In the genomic region with DNA sequence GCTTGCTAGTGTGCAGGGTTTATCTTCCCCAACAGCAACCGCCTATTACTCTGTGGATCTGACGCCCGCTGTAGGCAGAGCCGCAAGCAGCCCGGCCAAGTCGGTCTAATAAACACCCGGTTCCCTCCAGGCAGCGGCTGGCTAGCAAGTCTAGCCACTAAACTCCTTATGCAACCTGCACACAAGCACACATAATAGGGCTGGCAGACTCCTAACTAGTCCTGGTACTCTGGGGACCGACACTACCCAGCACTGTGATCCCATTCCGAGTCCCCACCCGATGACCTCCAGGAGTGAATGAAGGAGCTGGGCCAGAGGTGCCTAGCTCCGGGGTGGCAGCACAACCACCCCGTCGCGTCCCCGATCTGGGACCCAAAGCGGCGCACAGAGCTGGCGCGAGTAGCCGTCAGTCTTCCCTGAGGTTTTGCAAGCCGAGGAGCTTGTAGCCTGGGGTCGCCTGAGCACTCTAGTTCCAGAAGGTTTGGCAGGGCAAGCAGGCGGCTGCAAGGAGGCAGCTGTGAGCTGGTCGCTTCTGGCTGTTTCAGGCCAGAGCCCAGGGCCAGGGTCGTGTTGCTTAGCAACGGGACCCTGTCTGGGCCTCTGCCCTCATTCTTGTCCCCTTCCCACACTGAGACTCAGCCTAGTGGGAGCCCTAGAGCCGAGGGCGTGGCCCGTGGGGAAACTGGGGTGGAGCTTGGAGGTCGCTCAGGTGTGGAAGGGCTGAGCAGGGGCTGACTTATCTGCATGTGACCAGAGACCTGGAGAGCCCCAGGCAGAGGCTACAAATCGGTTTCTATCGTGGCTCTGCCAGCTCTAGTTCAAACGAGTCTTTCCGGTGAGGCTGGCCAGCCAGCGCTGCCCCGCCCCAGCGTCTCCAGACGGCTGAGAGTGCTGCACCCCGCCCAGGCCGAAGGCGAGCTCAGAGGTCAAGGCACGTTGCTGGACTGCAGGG, we compare ENCODE assay signal across 8 mouse cellular contexts.
DNase-seq lines count a peak whose midpoint lies in the region; ATAC-seq and TF ChIP-seq lines count a peak whose summit lies in the region.

No protein-coding gene starts in this region.

- TF ChIP-seq POLR2A in heart, adult 2 months (IDR thresholded peaks at IDR 0.05; ENCODE audit: insufficient read depth, low read depth, low read length), result no peak

- no peaks in the 10 kb centered on the region for H3K36me3 ChIP-seq in embryonic facial prominence, embryonic 11.5 days (replicated peaks; ENCODE audit: control insufficient read depth, insufficient read depth, low read depth, low read length)
- no peaks in the 10 kb centered on the region for H3K36me3 ChIP-seq in heart, adult 2 months (ENCODE audit: control insufficient read depth, insufficient read depth, low read length)
- no peaks in the 10 kb centered on the region for H3K36me3 ChIP-seq in limb, embryonic 12.5 days
- H3K36me3 ChIP-seq in midbrain, embryonic 14.5 days (ENCODE audit: control insufficient read depth, insufficient read depth, low read length), result no peaks in the 10 kb centered on the region
- H3K36me3 ChIP-seq in stomach, postnatal 0 days (ENCODE audit: control insufficient read depth, insufficient read depth, low read length), result no peaks in the 10 kb centered on the region; the same call in 1 of the 2 replicates

- TF ChIP-seq EP300 in heart, adult 2 months (IDR thresholded peaks at IDR 0.05; ENCODE audit: insufficient read depth, low read depth, low read length), result no peak
- TF ChIP-seq EP300 in stomach, postnatal 0 days (optimal IDR thresholded peaks at IDR 0.05), result no peak

- H3K79me2 ChIP-seq in heart, adult 2 months (replicated peaks; ENCODE audit: control insufficient read depth, insufficient read depth, low read length), result no peaks in the 10 kb centered on the region

- H3K4me1 ChIP-seq in embryonic facial prominence, embryonic 11.5 days (ENCODE audit: control insufficient read depth, insufficient read depth, low read length), result peaks cover 6% of the 10 kb centered on the region; the same call in 1 of the 2 replicates
- peaks cover 4% of the 10 kb centered on the region for H3K4me1 ChIP-seq in heart, adult 2 months (ENCODE audit: control insufficient read depth, insufficient read depth, low read length)
- H3K4me1 ChIP-seq in limb, embryonic 12.5 days (replicated peaks), result peaks cover 20% of the 10 kb centered on the region
- peaks cover 17% of the 10 kb centered on the region for H3K4me1 ChIP-seq in midbrain, embryonic 14.5 days (ENCODE audit: control insufficient read depth, insufficient read depth, low read length)
- H3K4me1 ChIP-seq in stomach, postnatal 0 days (replicated peaks; ENCODE audit: control insufficient read depth, insufficient read depth), result peaks cover 7% of the 10 kb centered on the region

- TF ChIP-seq CTCF in heart, adult 2 months (IDR thresholded peaks at IDR 0.05), result no peak
- no peak; the same call in 1 of the 2 replicates for TF ChIP-seq CTCF in stomach, postnatal 0 days (IDR thresholded peaks at IDR 0.05; ENCODE audit: low read depth)

- peak; percentile 95 for ATAC-seq in embryonic facial prominence, embryonic 11.5 days (replicated peaks; ENCODE audit: insufficient number of reproducible peaks, low FRiP score, low TSS enrichment, low read depth)
- ATAC-seq in limb, embryonic 12.5 days (ENCODE audit: insufficient number of reproducible peaks, insufficient read depth, low FRiP score, low TSS enrichment, low read depth), result peak; percentile 79
- peak; percentile 75 for ATAC-seq in midbrain, embryonic 14.5 days (ENCODE audit: low FRiP score, low TSS enrichment)
- peak; percentile 80 for ATAC-seq in stomach, postnatal 0 days (ENCODE audit: low FRiP score, low TSS enrichment)
- no peak for ATAC-seq in granulocyte monocyte progenitor cell, adult 5-6 weeks (replicated peaks; ENCODE audit: poor library complexity, severe bottlenecking)

- 2% methylated on average over 43 of the region's 43 CpGs for WGBS in embryonic facial prominence, embryonic 11.5 days
- WGBS in heart, adult 2 months, result 4% methylated on average over 43 of the region's 43 CpGs
- WGBS in limb, embryonic 12.5 days, result under 1% methylated on average over 43 of the region's 43 CpGs
- WGBS in midbrain, embryonic 14.5 days, result under 1% methylated on average over 43 of the region's 43 CpGs
- 2% methylated on average over 43 of the region's 43 CpGs for WGBS in stomach, postnatal 0 days

- H3K4me3 ChIP-seq in embryonic facial prominence, embryonic 11.5 days (ENCODE audit: low read depth, low read length), result peak overlapping the region; percentile 29
- peak overlapping the region; percentile 35 for H3K4me3 ChIP-seq in heart, adult 2 months
- H3K4me3 ChIP-seq in limb, embryonic 12.5 days (replicated peaks), result peak overlapping the region; percentile 35
- H3K4me3 ChIP-seq in midbrain, embryonic 14.5 days (replicated peaks; ENCODE audit: low read depth, low read length), result peak overlapping the region; percentile 22
- H3K4me3 ChIP-seq in stomach, postnatal 0 days (ENCODE audit: low read depth, low read length), result peak overlapping the region; percentile 32

- H3K4me2 ChIP-seq in embryonic facial prominence, embryonic 11.5 days (ENCODE audit: low read depth, low read length), result peak overlapping the region; percentile 61
- H3K4me2 ChIP-seq in limb, embryonic 12.5 days, result peak overlapping the region; percentile 74
- H3K4me2 ChIP-seq in midbrain, embryonic 14.5 days (ENCODE audit: low read length), result peak overlapping the region; percentile 56
- peak overlapping the region; percentile 74 for H3K4me2 ChIP-seq in stomach, postnatal 0 days (replicated peaks; ENCODE audit: low read depth)

- peak overlapping the region; percentile 46 for H3K9ac ChIP-seq in embryonic facial prominence, embryonic 11.5 days (replicated peaks; ENCODE audit: low read length)
- H3K9ac ChIP-seq in heart, adult 2 months (ENCODE audit: low read depth, low read length), result peak overlapping the region; percentile 22; the same call in 1 of the 2 replicates
- peak overlapping the region; percentile 53 for H3K9ac ChIP-seq in limb, embryonic 12.5 days (replicated peaks)
- H3K9ac ChIP-seq in midbrain, embryonic 14.5 days (replicated peaks; ENCODE audit: low read length), result peak overlapping the region; percentile 34; the same call in 1 of the 2 replicates
- peak overlapping the region; percentile 59 for H3K9ac ChIP-seq in stomach, postnatal 0 days (ENCODE audit: low read length)

- no peaks in the 10 kb centered on the region for H3K27me3 ChIP-seq in embryonic facial prominence, embryonic 11.5 days (ENCODE audit: control insufficient read depth, insufficient read depth, low read length)
- H3K27me3 ChIP-seq in heart, adult 2 months (ENCODE audit: control insufficient read depth, insufficient read depth, low read length), result no peaks in the 10 kb centered on the region
- H3K27me3 ChIP-seq in limb, embryonic 12.5 days, result no peaks in the 10 kb centered on the region
- H3K27me3 ChIP-seq in midbrain, embryonic 14.5 days (ENCODE audit: control insufficient read depth, insufficient read depth, low read length), result no peaks in the 10 kb centered on the region
- H3K27me3 ChIP-seq in stomach, postnatal 0 days (ENCODE audit: control insufficient read depth, insufficient read depth, low read length), result no peaks in the 10 kb centered on the region

- H3K9me3 ChIP-seq in embryonic facial prominence, embryonic 11.5 days (replicated peaks; ENCODE audit: control insufficient read depth, low read length), result no peaks in the 10 kb centered on the region
- H3K9me3 ChIP-seq in limb, embryonic 12.5 days, result no peaks in the 10 kb centered on the region
- H3K9me3 ChIP-seq in midbrain, embryonic 14.5 days (ENCODE audit: control insufficient read depth, low read length), result no peaks in the 10 kb centered on the region
- H3K9me3 ChIP-seq in stomach, postnatal 0 days (ENCODE audit: control insufficient read depth, low read length), result no peaks in the 10 kb centered on the region

- peak; percentile 94 for DNase-seq in ZHBTc4 (ENCODE audit: low read depth, low spot score)
- peak; percentile 75 for DNase-seq in embryonic facial prominence, embryonic 11.5 days (ENCODE audit: low spot score)
- peak; percentile 72 to 84 for DNase-seq in heart, adult 2 months
- peak; percentile 92 for DNase-seq in kidney, adult 11 months
- peak; percentile 75 for DNase-seq in midbrain, embryonic 14.5 days
- peak; percentile 71 for DNase-seq in stomach, postnatal 0 days (ENCODE audit: low spot score)

- H3K27ac ChIP-seq in embryonic facial prominence, embryonic 11.5 days (replicated peaks; ENCODE audit: low read depth, low read length), result peak overlapping the region; percentile 38; the same call in 1 of the 2 replicates
- H3K27ac ChIP-seq in heart, adult 2 months, result peak overlapping the region; percentile 69
- peak overlapping the region; percentile 89 for H3K27ac ChIP-seq in limb, embryonic 12.5 days
- peak overlapping the region; percentile 52 for H3K27ac ChIP-seq in midbrain, embryonic 14.5 days (replicated peaks; ENCODE audit: low read depth, low read length)
- peak overlapping the region; percentile 78 for H3K27ac ChIP-seq in stomach, postnatal 0 days (replicated peaks)

- intact Hi-C loops in heart, adult 2 months (cut with DNase I), result loop anchor here (5.0 kb wide), 1 partner anchor 87 kb away; a partner anchor contains a TSS

Comparison
In these comparisons a context has a peak if more than half of its experiments do, and no peak if none do; other contexts are left out.
1. H3K27ac ChIP-seq: peak in every context shown above with its lines; median percentile 89 in limb, embryonic 12.5 days; 78 in stomach, postnatal 0 days; 69 in heart, adult 2 months; 52 in midbrain, embryonic 14.5 days; 38 in embryonic facial prominence, embryonic 11.5 days.